Mouse (Mus musculus) thymus, adult 2 months (tissue): ENCODE measurements around the gene Fosl1.

Source experiments
- CTCF ChIP-seq: fragments of 200-500 bp; IDR thresholded peaks from 2 replicates; pipeline ENCODE4 v1.5.1; 2012; ENCODE audit warnings: mild to moderate bottlenecking, control low read depth, low read length, moderate library complexity, borderline replicate concordance; ENCODE audit not compliant: control insufficient read depth, poor library complexity, insufficient read depth; ENCODE audit errors: extremely low read depth
- POLR2A ChIP-seq: fragments of 200-500 bp; IDR thresholded peaks from 2 replicates; pipeline ENCODE4 v1.6.1; 2012; ENCODE audit warnings: mild to moderate bottlenecking, low read length, control low read depth, moderate library complexity; ENCODE audit not compliant: control insufficient read depth, poor library complexity, insufficient read depth; ENCODE audit errors: extremely low read depth

DNA sequence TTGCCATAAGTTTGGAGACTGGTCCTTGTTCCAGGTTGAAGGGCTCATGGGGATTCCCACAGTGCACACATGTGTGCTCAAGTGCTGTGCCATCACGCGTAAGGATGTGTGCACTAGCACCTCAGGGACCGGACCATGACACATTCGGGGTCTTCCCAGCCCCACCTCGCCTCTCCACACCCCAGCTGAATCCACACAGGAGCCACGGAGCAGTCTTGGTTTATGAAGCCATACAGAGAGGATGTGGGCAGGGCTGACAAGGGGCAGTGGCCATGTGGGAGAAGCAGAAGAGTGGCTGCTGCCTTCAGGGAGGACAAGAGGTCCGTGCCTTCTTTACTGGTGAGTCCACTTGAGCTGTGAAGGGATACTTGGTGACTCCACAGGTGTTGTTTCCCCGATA lies 17.7 kb downstream of the Fosl1 start:
- TF ChIP-seq CTCF (no peak), POLR2A (no peak)
